Mouse (Mus musculus) erythroblast, embryonic 14.5 days (primary cell): Measurements from ENCODE around the gene Arhgef2. TPM values are rescaled to one million over a fixed set of nuclear protein-coding genes. Genes with fewer than 3 reads are reported as not detected.
"Not testable (repeated sequence)": the region's sequence is repeated elsewhere in the genome, so short reads cannot be mapped to it uniquely, and the experiment has no call there.

Experiments used
- H3K27me3 ChIP-seq: 2 replicates; pipeline ENCODE4 v1.6.1; 2012; ENCODE audit warnings: inconsistent platforms; ENCODE audit not compliant: control insufficient read depth
- H3K36me3 ChIP-seq: 2 replicates; pipeline ENCODE4 v1.6.1; 2012; ENCODE audit warnings: mild to moderate bottlenecking, inconsistent platforms; ENCODE audit not compliant: control insufficient read depth
- H3K4me1 ChIP-seq: 2 replicates; pipeline ENCODE4 v1.6.1; 2012; ENCODE audit warnings: inconsistent platforms; ENCODE audit not compliant: control insufficient read depth
- H3K4me3 ChIP-seq: replicated peaks from 2 replicates; pipeline ENCODE3; 2012; ENCODE audit warnings: moderate library complexity, mild to moderate bottlenecking, inconsistent platforms
- H3K9me3 ChIP-seq: 2 replicates; pipeline ENCODE4 v1.6.1; 2012; ENCODE audit warnings: low read length, inconsistent platforms, mixed read lengths; ENCODE audit not compliant: control insufficient read depth
- GATA1 ChIP-seq: IDR thresholded peaks from 2 replicates; pipeline ENCODE4 v1.6.1; 2012; ENCODE audit warnings: low read length, inconsistent platforms, mixed read lengths
- TAL1 ChIP-seq: IDR thresholded peaks from 3 replicates; pipeline ENCODE4 v1.6.1; 2012; ENCODE audit warnings: low read length, inconsistent platforms, mixed read lengths
- polyA plus RNA-seq: library from polyadenylated mRNA; stranded (reverse); fragments of >175 nt; gene quantifications from 2 replicates; pipeline ENCODE4 v1.2.3, GENCODE M21; 2012

Gene Arhgef2
- polyA plus RNA-seq = 0.13 and 0.87 TPM in 2 replicates

GRCm38 (mm10) chr3:88605666-88606065, at the start of gene Arhgef2:
Gene Arhgef2, plus strand, starts transcription at chr3:88605966.
- not testable (repeated sequence) for H3K27me3 ChIP-seq, H3K9me3 ChIP-seq, H3K4me3 ChIP-seq, H3K36me3 ChIP-seq
- peaks cover 15% of the 10 kb centered on the region for H3K4me1 ChIP-seq

- Histone ChIP-seq H3K36me3 (peaks cover 61% of the 10 kb centered on the region), H3K9me3 (no peaks in the 10 kb centered on the region), H3K27me3 (no peaks in the 10 kb centered on the region), H3K4me1 (peaks cover 48% of the 10 kb centered on the region), H3K4me3 (no peak overlapping the region)
- TF ChIP-seq GATA1 (no peak), TAL1 (no peak)
Observed at GRCm38 (mm10) chr3:88556616-88557015, 49.1 kb upstream of the Arhgef2 start.

GRCm38 (mm10) chr3:88559596-88559995, 46.2 kb upstream of the Arhgef2 start:
- peaks cover 21% of the 10 kb centered on the region for H3K4me1 ChIP-seq
- peaks cover 90% of the 10 kb centered on the region for H3K36me3 ChIP-seq
- no peak overlapping the region for H3K4me3 ChIP-seq
- H3K9me3 ChIP-seq = no peaks in the 10 kb centered on the region
- no peak for TF ChIP-seq TAL1
- TF ChIP-seq GATA1 = no peak
- H3K27me3 ChIP-seq = no peaks in the 10 kb centered on the region

GRCm38 (mm10) chr3:88561989-88562388, 43.8 kb upstream of the Arhgef2 start:
- no peaks in the 10 kb centered on the region for H3K27me3 ChIP-seq
- H3K36me3 ChIP-seq = peaks cover 93% of the 10 kb centered on the region
- H3K4me1 ChIP-seq = peaks cover 2% of the 10 kb centered on the region; the same call in 1 of the 2 replicates
- TF ChIP-seq TAL1 (no peak), GATA1 (no peak)
- H3K9me3 ChIP-seq = no peaks in the 10 kb centered on the region
- H3K4me3 ChIP-seq = no peak overlapping the region

GRCm38 (mm10) chr3:88563442-88563841, 42.3 kb upstream of the Arhgef2 start:
- Histone ChIP-seq H3K4me3 (no peak overlapping the region), H3K4me1 (peaks cover 3% of the 10 kb centered on the region), H3K36me3 (peaks cover 95% of the 10 kb centered on the region), H3K27me3 (no peaks in the 10 kb centered on the region), H3K9me3 (no peaks in the 10 kb centered on the region)
- no peak for TF ChIP-seq GATA1
- no peak for TF ChIP-seq TAL1

GRCm38 (mm10) chr3:88563966-88564365, 41.8 kb upstream of the Arhgef2 start:
- Histone ChIP-seq H3K36me3 (peaks cover 95% of the 10 kb centered on the region), H3K4me3 (no peak overlapping the region), H3K4me1 (peaks cover 3% of the 10 kb centered on the region), H3K9me3 (no peaks in the 10 kb centered on the region), H3K27me3 (no peaks in the 10 kb centered on the region)
- TF ChIP-seq TAL1 (no peak), GATA1 (no peak)

GRCm38 (mm10) chr3:88566116-88566515, 39.6 kb upstream of the Arhgef2 start:
- Histone ChIP-seq H3K4me1 (peaks cover 2% of the 10 kb centered on the region), H3K27me3 (no peaks in the 10 kb centered on the region), H3K9me3 (no peaks in the 10 kb centered on the region), H3K36me3 (peaks cover 90% of the 10 kb centered on the region), H3K4me3 (no peak overlapping the region)
- TF ChIP-seq GATA1 (no peak), TAL1 (no peak)

- H3K9me3 ChIP-seq = no peaks in the 10 kb centered on the region
- peaks cover 85% of the 10 kb centered on the region for H3K36me3 ChIP-seq
- TF ChIP-seq GATA1 (no peak), TAL1 (no peak)
- H3K4me3 ChIP-seq = no peak overlapping the region
- peaks cover 2% of the 10 kb centered on the region for H3K4me1 ChIP-seq
- H3K27me3 ChIP-seq = no peaks in the 10 kb centered on the region
Observed at GRCm38 (mm10) chr3:88566536-88567061, 39.2 kb upstream of the Arhgef2 start.

GRCm38 (mm10) chr3:88567892-88568291, 37.9 kb upstream of the Arhgef2 start:
- no peak for TF ChIP-seq TAL1
- TF ChIP-seq GATA1 = no peak
- no peaks in the 10 kb centered on the region for H3K9me3 ChIP-seq
- no peaks in the 10 kb centered on the region for H3K27me3 ChIP-seq
- no peak overlapping the region for H3K4me3 ChIP-seq
- peaks cover 2% of the 10 kb centered on the region for H3K4me1 ChIP-seq
- H3K36me3 ChIP-seq = peaks cover 73% of the 10 kb centered on the region

GRCm38 (mm10) chr3:88568615-88569014, 37.2 kb upstream of the Arhgef2 start:
- Histone ChIP-seq H3K27me3 (no peaks in the 10 kb centered on the region), H3K4me3 (no peak overlapping the region), H3K36me3 (peaks cover 66% of the 10 kb centered on the region), H3K9me3 (no peaks in the 10 kb centered on the region), H3K4me1 (peaks cover 2% of the 10 kb centered on the region)
- TF ChIP-seq GATA1 (no peak), TAL1 (no peak)
